Mouse (Mus musculus): Measurements from ENCODE around the gene Clcn2. TPM values are rescaled to one million over a fixed set of nuclear protein-coding genes. Genes with fewer than 3 reads are reported as not detected.

Clcn2 gene
- polyA plus RNA-seq, 1 experiment from 2014 or later: 5.7 TPM

DNA sequence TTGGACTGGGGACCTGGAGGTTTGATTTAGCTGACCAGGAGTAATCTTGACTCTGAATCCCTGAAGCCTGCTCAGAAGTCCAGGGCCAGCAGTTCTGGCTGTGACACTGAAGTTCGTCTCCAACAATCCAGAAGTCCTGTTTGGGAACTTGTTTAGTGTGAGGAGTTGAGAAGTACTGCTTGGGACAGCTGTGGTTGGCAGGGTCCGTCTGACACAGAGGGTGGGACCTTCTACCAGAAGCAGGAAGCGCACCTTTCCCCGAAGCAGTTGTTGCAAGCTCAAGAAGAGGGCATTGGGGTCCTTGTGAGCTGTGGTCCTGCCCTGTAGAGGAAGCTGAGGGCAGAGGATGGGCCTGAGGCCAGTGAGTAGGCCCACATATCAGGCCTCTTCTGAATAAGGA lies 8.2 kb upstream of the Clcn2 start:
- Histone ChIP-seq H3K9ac (ENCODE audit: low read depth, low read length) (no peak overlapping the region), H3K27me3 (ENCODE audit: control insufficient read depth, insufficient read depth, low read length) (0 out of 2 replicates have a peak, but pooled peaks cover 3% of the 10 kb centered on the region), H3K4me3 (ENCODE audit: low read depth, low read length) (no peak overlapping the region), H3K36me3 (ENCODE audit: control insufficient read depth, insufficient read depth, low read length) (peaks cover 7% of the 10 kb centered on the region; the same call in 1 of the 2 replicates), H3K4me2 (no peak overlapping the region), H3K9me3 (replicated peaks; ENCODE audit: control insufficient read depth, low read length) (no peaks in the 10 kb centered on the region), H3K4me1 (ENCODE audit: control insufficient read depth, insufficient read depth, low read length) (no peaks in the 10 kb centered on the region), H3K27ac (ENCODE audit: low read depth, low read length) (no peak overlapping the region)
- ATAC-seq (replicated peaks; ENCODE audit: insufficient number of reproducible peaks, low FRiP score, low TSS enrichment): no peak
- WGBS (ENCODE audit: insufficient replicate concordance): 83% methylated on average over 4 of the region's 4 CpGs

DNA sequence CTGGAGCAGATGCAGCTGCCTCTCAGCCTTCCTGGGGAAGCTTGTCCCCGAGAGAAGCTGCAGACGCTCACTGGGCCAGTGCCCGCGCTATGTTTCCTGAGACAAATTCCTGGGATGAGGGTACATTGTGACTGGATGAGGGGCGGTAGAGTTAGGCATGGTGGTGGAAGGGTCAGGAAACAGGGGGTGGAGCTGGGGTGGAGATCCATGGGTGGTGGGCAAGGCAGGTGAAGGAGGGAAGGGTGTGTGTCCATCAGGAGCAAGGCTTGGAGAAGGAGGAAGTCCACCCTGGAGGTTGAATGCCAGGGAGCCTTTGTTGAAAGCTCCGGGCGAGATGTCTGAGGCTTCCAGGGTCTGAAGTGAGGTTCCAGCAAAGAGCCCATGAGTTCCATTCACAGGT lies 7.8 kb upstream of the Clcn2 start:
- WGBS (ENCODE audit: insufficient replicate concordance): 65% methylated on average over 7 of the region's 7 CpGs
- H3K4me3 ChIP-seq (ENCODE audit: low read depth, low read length): no peak overlapping the region
- peaks cover 10% of the 10 kb centered on the region; the same call in 1 of the 2 replicates for H3K36me3 ChIP-seq (ENCODE audit: control insufficient read depth, insufficient read depth, low read length)
- H3K27ac ChIP-seq (ENCODE audit: low read depth, low read length): no peak overlapping the region
- no peak overlapping the region for H3K9ac ChIP-seq (ENCODE audit: low read depth, low read length)
- H3K4me2 ChIP-seq: no peak overlapping the region
- 0 out of 2 replicates have a peak, but pooled peaks cover 3% of the 10 kb centered on the region for H3K27me3 ChIP-seq (ENCODE audit: control insufficient read depth, insufficient read depth, low read length)
- no peaks in the 10 kb centered on the region for H3K4me1 ChIP-seq (ENCODE audit: control insufficient read depth, insufficient read depth, low read length)
- ATAC-seq (replicated peaks; ENCODE audit: insufficient number of reproducible peaks, low FRiP score, low TSS enrichment): no peak
- no peaks in the 10 kb centered on the region for H3K9me3 ChIP-seq (replicated peaks; ENCODE audit: control insufficient read depth, low read length)

DNA sequence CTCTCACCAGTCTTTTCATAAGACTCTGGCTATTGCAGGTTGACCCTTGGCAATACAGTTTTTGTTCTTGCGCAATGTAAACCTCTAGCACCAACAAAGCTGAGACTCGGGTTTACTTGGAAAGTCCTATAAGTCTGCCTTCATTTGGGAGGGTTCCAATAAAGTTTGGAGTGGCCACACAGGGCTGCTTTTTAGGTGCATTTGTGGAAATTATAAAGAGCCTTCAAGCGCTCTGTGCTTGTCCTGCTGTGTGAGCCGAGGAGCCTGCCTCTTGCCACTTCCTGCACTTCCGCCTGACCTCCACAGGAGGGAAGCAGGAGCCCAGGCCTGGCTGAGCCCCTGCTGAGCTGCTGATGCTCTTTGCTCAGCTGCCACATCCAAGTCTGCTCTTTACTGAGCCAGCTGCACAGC lies 6.8 kb upstream of the Clcn2 start:
- Histone ChIP-seq H3K4me3 (ENCODE audit: low read depth, low read length) (no peak overlapping the region), H3K27ac (ENCODE audit: low read depth, low read length) (no peak overlapping the region), H3K4me2 (no peak overlapping the region), H3K4me1 (ENCODE audit: control insufficient read depth, insufficient read depth, low read length) (no peaks in the 10 kb centered on the region), H3K9me3 (replicated peaks; ENCODE audit: control insufficient read depth, low read length) (no peaks in the 10 kb centered on the region), H3K27me3 (ENCODE audit: control insufficient read depth, insufficient read depth, low read length) (0 out of 2 replicates have a peak, but pooled peaks cover 3% of the 10 kb centered on the region), H3K36me3 (ENCODE audit: control insufficient read depth, insufficient read depth, low read length) (peaks cover 11% of the 10 kb centered on the region; the same call in 1 of the 2 replicates), H3K9ac (ENCODE audit: low read depth, low read length) (no peak overlapping the region)
- WGBS (ENCODE audit: insufficient replicate concordance): 27% methylated on average over 5 of the region's 5 CpGs
- ATAC-seq (replicated peaks; ENCODE audit: insufficient number of reproducible peaks, low FRiP score, low TSS enrichment): 0 out of 2 replicates have a peak, but pooled peaks have one; percentile 27

DNA sequence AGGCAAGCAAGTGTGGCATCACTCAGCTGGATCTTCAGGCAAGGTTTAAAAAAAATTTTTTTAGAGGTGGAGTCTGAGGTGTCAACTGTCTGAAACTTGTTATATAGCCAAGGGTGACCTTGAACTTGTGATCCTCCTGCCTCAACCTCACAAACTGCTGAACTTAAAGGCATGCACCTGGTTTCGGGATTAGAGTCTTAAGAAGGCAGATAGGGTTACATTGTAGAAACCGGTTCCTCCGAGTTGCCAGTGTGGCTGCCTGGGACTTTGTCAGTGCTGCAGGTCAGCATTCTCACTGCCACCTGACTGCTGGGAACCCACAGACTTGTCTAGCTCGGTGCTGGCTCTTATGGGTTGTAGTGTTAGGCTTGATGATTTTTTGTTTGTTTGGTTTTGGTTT lies 5.7 kb upstream of the Clcn2 start:
- H3K27me3 ChIP-seq (ENCODE audit: control insufficient read depth, insufficient read depth, low read length): 0 out of 2 replicates have a peak, but pooled peaks cover 3% of the 10 kb centered on the region
- H3K27ac ChIP-seq (ENCODE audit: low read depth, low read length): no peak overlapping the region
- H3K9me3 ChIP-seq (replicated peaks; ENCODE audit: control insufficient read depth, low read length): no peaks in the 10 kb centered on the region
- H3K4me2 ChIP-seq: no peak overlapping the region
- WGBS (ENCODE audit: insufficient replicate concordance): 37% methylated on average over 4 of the region's 4 CpGs
- no peak for ATAC-seq (replicated peaks; ENCODE audit: insufficient number of reproducible peaks, low FRiP score, low TSS enrichment)
- no peak overlapping the region for H3K4me3 ChIP-seq (ENCODE audit: low read depth, low read length)
- peaks cover 5% of the 10 kb centered on the region; the same call in 1 of the 2 replicates for H3K4me1 ChIP-seq (ENCODE audit: control insufficient read depth, insufficient read depth, low read length)
- no peak overlapping the region for H3K9ac ChIP-seq (ENCODE audit: low read depth, low read length)
- peaks cover 11% of the 10 kb centered on the region; the same call in 1 of the 2 replicates for H3K36me3 ChIP-seq (ENCODE audit: control insufficient read depth, insufficient read depth, low read length)

DNA sequence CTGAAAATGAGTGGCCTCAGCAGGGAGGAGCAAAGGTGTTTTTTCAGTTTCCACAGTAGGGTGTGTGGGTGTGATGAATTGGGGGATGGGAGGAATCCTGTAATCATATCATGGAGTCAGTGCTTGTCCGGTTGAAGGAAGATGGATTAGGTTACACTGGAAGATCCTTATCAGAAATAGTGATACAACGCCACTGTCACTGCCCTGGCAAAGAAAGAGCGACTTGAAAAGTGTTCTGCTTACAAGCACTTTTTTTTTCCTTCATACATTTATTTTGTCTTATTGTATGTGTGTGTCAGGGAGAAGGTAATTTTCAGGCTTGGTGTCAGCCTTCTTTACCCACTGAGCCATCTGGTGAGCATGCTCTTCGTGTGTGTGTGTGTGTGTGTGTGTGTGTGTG lies 5.2 kb upstream of the Clcn2 start:
- peaks cover 11% of the 10 kb centered on the region; the same call in 1 of the 2 replicates for H3K36me3 ChIP-seq (ENCODE audit: control insufficient read depth, insufficient read depth, low read length)
- WGBS (ENCODE audit: insufficient replicate concordance): 47% methylated on average over 4 of the region's 4 CpGs

DNA sequence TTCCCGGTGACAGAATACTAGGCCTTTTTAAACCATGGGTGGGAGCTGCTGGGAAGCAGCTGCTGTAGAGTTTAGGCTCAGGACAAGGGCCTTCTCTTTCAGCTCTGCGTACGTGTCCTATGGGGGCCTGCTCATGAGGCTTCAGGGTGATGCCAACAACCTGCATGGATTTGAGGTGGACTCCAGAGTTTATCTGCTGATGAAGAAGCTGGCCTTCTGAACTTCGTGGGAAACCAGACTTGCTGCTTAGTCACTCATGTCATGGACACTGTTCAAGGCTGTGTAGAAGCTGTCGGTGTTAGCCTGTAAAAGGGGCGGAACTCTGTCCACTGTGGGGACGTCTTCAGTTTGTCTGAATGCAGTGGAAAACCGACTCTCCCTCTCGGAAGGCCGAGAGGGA lies 4.3 kb upstream of the Clcn2 start:
- no peak overlapping the region for H3K4me3 ChIP-seq (ENCODE audit: low read depth, low read length)
- 74% methylated on average over 10 of the region's 10 CpGs for WGBS (ENCODE audit: insufficient replicate concordance)
- peaks cover 7% of the 10 kb centered on the region; the same call in 1 of the 2 replicates for H3K4me1 ChIP-seq (ENCODE audit: control insufficient read depth, insufficient read depth, low read length)
- H3K4me2 ChIP-seq: no peak overlapping the region
- no peak overlapping the region for H3K27ac ChIP-seq (ENCODE audit: low read depth, low read length)
- H3K27me3 ChIP-seq (ENCODE audit: control insufficient read depth, insufficient read depth, low read length): 0 out of 2 replicates have a peak, but pooled peaks cover 3% of the 10 kb centered on the region
- no peak for ATAC-seq (replicated peaks; ENCODE audit: insufficient number of reproducible peaks, low FRiP score, low TSS enrichment)
- no peak overlapping the region for H3K9ac ChIP-seq (ENCODE audit: low read depth, low read length)
- H3K9me3 ChIP-seq (replicated peaks; ENCODE audit: control insufficient read depth, low read length): no peaks in the 10 kb centered on the region
- H3K36me3 ChIP-seq (ENCODE audit: control insufficient read depth, insufficient read depth, low read length): peaks cover 11% of the 10 kb centered on the region; the same call in 1 of the 2 replicates

More for the DNA sequence above, 5.2 kb upstream of the Clcn2 start:
- H3K9me3 ChIP-seq (replicated peaks; ENCODE audit: control insufficient read depth, low read length): no peaks in the 10 kb centered on the region
- ATAC-seq (replicated peaks; ENCODE audit: insufficient number of reproducible peaks, low FRiP score, low TSS enrichment): no peak
- H3K27me3 ChIP-seq (ENCODE audit: control insufficient read depth, insufficient read depth, low read length): 0 out of 2 replicates have a peak, but pooled peaks cover 3% of the 10 kb centered on the region
- H3K9ac ChIP-seq (ENCODE audit: low read depth, low read length): no peak overlapping the region
- H3K4me1 ChIP-seq (ENCODE audit: control insufficient read depth, insufficient read depth, low read length): peaks cover 5% of the 10 kb centered on the region; the same call in 1 of the 2 replicates
- no peak overlapping the region for H3K4me3 ChIP-seq (ENCODE audit: low read depth, low read length)
- H3K4me2 ChIP-seq: no peak overlapping the region
- no peak overlapping the region for H3K27ac ChIP-seq (ENCODE audit: low read depth, low read length)

DNA sequence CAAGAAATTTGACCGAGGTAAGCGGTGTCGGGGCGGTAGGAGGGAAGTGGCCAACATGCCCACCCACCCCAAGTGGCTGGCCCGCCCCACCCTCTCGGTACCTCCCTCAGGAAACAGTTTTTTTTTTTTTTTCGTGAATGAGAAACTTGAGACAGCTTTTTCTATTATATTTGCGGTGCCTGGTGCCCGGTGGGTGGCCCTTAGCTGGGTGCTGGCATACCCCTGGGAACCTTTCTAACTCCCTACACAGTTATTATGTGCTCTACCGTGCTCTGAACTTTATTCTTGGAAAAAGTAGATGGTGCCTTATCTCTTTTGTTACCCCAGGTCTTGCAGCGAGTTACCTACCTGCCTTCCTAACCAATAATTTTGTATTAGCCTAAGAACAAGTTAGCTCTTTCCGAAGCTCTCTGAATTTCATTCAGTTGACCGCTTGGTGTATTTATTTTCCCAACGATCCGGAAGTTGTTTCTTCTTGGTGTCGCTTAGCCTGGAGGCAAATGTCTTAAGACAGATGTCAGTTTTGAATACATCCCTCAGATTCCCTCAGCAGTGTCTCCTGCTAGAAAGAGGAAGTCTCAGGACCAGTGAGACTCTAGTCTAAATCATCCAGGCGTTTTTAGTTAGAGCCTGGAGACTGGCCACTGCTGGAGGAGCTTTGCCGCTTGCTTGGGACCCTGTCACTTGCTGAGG lies 578 bp upstream of the Clcn2 start:
- H3K36me3 ChIP-seq (ENCODE audit: control insufficient read depth, insufficient read depth, low read length): peaks cover 11% of the 10 kb centered on the region; the same call in 1 of the 2 replicates
- H3K9me3 ChIP-seq (replicated peaks; ENCODE audit: control insufficient read depth, low read length): no peaks in the 10 kb centered on the region
- peak overlapping the region; percentile 61 for H3K4me3 ChIP-seq (ENCODE audit: low read depth, low read length)
- 3% methylated on average over 18 of the region's 18 CpGs for WGBS (ENCODE audit: insufficient replicate concordance)
- no peaks in the 10 kb centered on the region for H3K27me3 ChIP-seq (ENCODE audit: control insufficient read depth, insufficient read depth, low read length)
- H3K9ac ChIP-seq (ENCODE audit: low read depth, low read length): peak overlapping the region; percentile 75
- peaks cover 27% of the 10 kb centered on the region for H3K4me1 ChIP-seq (ENCODE audit: control insufficient read depth, insufficient read depth, low read length)
- ATAC-seq (replicated peaks; ENCODE audit: insufficient number of reproducible peaks, low FRiP score, low TSS enrichment): peak; percentile 12; the same call in 1 of the 2 replicates
- H3K4me2 ChIP-seq: peak overlapping the region; percentile 90
- H3K27ac ChIP-seq (ENCODE audit: low read depth, low read length): peak overlapping the region; percentile 88

DNA sequence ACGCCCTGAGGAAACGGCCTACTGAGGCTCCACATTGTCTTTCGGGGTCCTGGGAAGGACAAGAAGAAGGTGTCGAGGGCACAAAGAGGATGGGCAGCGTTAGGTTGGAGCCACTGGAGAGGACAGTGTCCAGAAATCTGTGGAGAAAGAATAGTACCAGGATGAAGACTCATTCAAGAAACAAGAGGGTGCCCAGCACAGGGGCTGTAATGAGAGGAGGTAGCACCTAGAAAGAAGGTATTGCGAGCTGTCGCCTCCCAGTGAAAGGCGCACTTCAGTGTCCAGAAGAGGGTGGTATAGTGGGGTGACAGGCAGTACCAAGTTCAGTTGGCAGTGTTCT lies 735 bp downstream of the Clcn2 start:
- Histone ChIP-seq H3K4me3 (ENCODE audit: low read depth, low read length) (peak overlapping the region; percentile 61), H3K4me2 (peak overlapping the region; percentile 90), H3K9ac (ENCODE audit: low read depth, low read length) (peak overlapping the region; percentile 75), H3K4me1 (ENCODE audit: control insufficient read depth, insufficient read depth, low read length) (peaks cover 27% of the 10 kb centered on the region), H3K36me3 (ENCODE audit: control insufficient read depth, insufficient read depth, low read length) (peaks cover 9% of the 10 kb centered on the region; the same call in 1 of the 2 replicates), H3K27me3 (ENCODE audit: control insufficient read depth, insufficient read depth, low read length) (no peaks in the 10 kb centered on the region), H3K27ac (ENCODE audit: low read depth, low read length) (peak overlapping the region; percentile 88), H3K9me3 (replicated peaks; ENCODE audit: control insufficient read depth, low read length) (no peaks in the 10 kb centered on the region)
- ATAC-seq (replicated peaks; ENCODE audit: insufficient number of reproducible peaks, low FRiP score, low TSS enrichment): no peak
- WGBS (ENCODE audit: insufficient replicate concordance): 0% methylated on average over 8 of the region's 8 CpGs
